Mouse (Mus musculus): ENCODE measurements around the gene Rab34. TPM values are rescaled to one million over a fixed set of nuclear protein-coding genes. Genes with fewer than 3 reads are reported as not detected.
A peak's percentile ranks its signal among the peaks of the same experiment; 100 is the strongest.
"Not testable (repeated sequence)": the region's sequence is repeated elsewhere in the genome, so short reads cannot be mapped to it uniquely, and the experiment has no call there.

Rab34 gene
- polyA plus RNA-seq, 1 experiment, result 36.6 TPM

- no peak for DNase-seq
- Histone ChIP-seq H3K27me3 (ENCODE audit: control insufficient read depth, insufficient read depth, low read length) (peaks cover 3% of the 10 kb centered on the region; the same call in 1 of the 2 replicates), H3K4me3 (replicated peaks; ENCODE audit: insufficient read depth, low read depth, low read length) (no peak overlapping the region), H3K27ac (ENCODE audit: insufficient read depth, low read length) (no peak overlapping the region), H3K4me1 (ENCODE audit: control insufficient read depth, insufficient read depth, low read length) (peaks cover 2% of the 10 kb centered on the region; the same call in 1 of the 2 replicates)
- WGBS, result 49% methylated on average over 10 of the region's 10 CpGs
- TF ChIP-seq CTCF (IDR thresholded peaks at IDR 0.05; ENCODE audit: borderline replicate concordance, insufficient read depth, low read depth, low read length), result no peak
- no peak for TF ChIP-seq POLR2A (IDR thresholded peaks at IDR 0.05; ENCODE audit: borderline replicate concordance, insufficient read depth, low read length)
Observed at GRCm38 (mm10) chr11:78183884-78184514, 4.2 kb upstream of the Rab34 start.

DNA sequence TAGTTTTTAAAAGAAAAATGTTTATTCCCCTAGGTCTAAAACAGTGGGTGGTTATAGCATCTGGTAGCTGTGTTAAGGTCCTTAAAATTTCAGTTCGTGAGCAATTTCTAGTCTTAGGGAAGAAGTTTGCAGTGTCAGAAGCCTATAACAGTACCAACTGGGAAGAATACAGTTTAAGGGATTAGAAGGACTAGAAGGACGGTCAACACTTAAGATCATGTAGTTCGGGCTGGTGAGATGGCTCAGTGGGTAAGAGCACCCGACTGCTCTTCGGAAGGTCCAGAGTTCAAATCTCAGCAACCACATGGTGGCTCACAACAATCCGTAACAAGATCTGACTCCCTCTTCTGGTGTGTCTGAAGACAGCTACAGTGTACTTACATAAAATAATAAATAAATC is 3.5 kb upstream of the Rab34 start:
- not testable (repeated sequence) for H3K4me1 ChIP-seq (ENCODE audit: control insufficient read depth, insufficient read depth, low read length); H3K27ac ChIP-seq (ENCODE audit: insufficient read depth, low read length); DNase-seq; H3K27me3 ChIP-seq (ENCODE audit: control insufficient read depth, insufficient read depth, low read length); H3K4me3 ChIP-seq (replicated peaks; ENCODE audit: insufficient read depth, low read depth, low read length)
- 94% methylated on average over 6 of the region's 6 CpGs for WGBS

- 3% methylated on average over 42 of the region's 42 CpGs for WGBS
Observed at GRCm38 (mm10) chr11:78189234-78190040, 1.2 kb downstream of the Rab34 start.

GRCm38 (mm10) chr11:78190041-78190440 is 1.8 kb downstream of the Rab34 start:
- Histone ChIP-seq H3K27me3 (ENCODE audit: control insufficient read depth, insufficient read depth, low read length) (peaks cover 3% of the 10 kb centered on the region; the same call in 1 of the 2 replicates), H3K27ac (ENCODE audit: insufficient read depth, low read length) (no peak overlapping the region), H3K4me3 (replicated peaks; ENCODE audit: insufficient read depth, low read depth, low read length) (no peak overlapping the region), H3K4me1 (ENCODE audit: control insufficient read depth, insufficient read depth, low read length) (no peaks in the 10 kb centered on the region)
- DNase-seq, result no peak
- WGBS, result 81% methylated on average over 6 of the region's 6 CpGs
- TF ChIP-seq POLR2A (IDR thresholded peaks at IDR 0.05; ENCODE audit: borderline replicate concordance, insufficient read depth, low read length) (no peak), CTCF (IDR thresholded peaks at IDR 0.05; ENCODE audit: borderline replicate concordance, insufficient read depth, low read depth, low read length) (no peak)

More at GRCm38 (mm10) chr11:78189234-78190040, 1.2 kb downstream of the Rab34 start:
- H3K4me3 ChIP-seq (replicated peaks; ENCODE audit: insufficient read depth, low read depth, low read length), result peak overlapping the region; percentile 32
- H3K27me3 ChIP-seq (ENCODE audit: control insufficient read depth, insufficient read depth, low read length), result peaks cover 3% of the 10 kb centered on the region; the same call in 1 of the 2 replicates
- H3K4me1 ChIP-seq (ENCODE audit: control insufficient read depth, insufficient read depth, low read length), result no peaks in the 10 kb centered on the region
- peak; percentile 32 to 43 for DNase-seq
- no peak overlapping the region for H3K27ac ChIP-seq (ENCODE audit: insufficient read depth, low read length)
- TF ChIP-seq CTCF (IDR thresholded peaks at IDR 0.05; ENCODE audit: borderline replicate concordance, insufficient read depth, low read depth, low read length), result no peak
- TF ChIP-seq POLR2A (IDR thresholded peaks at IDR 0.05; ENCODE audit: borderline replicate concordance, insufficient read depth, low read length), result no peak

DNA sequence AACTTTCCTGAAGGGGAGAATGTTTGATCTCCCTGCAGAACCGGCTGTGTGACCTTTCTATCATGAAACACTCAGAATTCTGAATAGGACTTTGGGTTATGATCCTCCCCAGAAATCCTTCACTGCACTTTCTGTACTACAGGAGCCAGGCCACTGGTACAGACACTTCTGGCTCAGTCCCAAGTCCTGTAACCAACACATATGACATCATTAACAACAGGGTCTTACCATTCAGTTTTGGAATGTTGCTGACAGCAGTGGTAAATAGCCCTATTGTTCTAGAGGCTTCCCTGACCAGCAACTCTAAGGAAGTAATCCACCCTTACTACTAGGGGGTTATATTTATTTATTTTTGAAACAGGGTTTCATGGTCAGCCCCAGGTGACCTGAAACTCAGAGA is 4.9 kb downstream of the Rab34 start, which contains the start of gene Proca1:
TSS of gene Proca1 (plus strand) at position 280 of the 400 bp plus-strand sequence.
- Histone ChIP-seq H3K4me1 (ENCODE audit: control insufficient read depth, insufficient read depth, low read length) (no peaks in the 10 kb centered on the region), H3K27ac (ENCODE audit: insufficient read depth, low read length) (no peak within 1 kb of the TSS), H3K27me3 (ENCODE audit: control insufficient read depth, insufficient read depth, low read length) (peaks cover 3% of the 10 kb centered on the region; the same call in 1 of the 2 replicates), H3K4me3 (replicated peaks; ENCODE audit: insufficient read depth, low read depth, low read length) (no peak within 1 kb of the TSS)
- 75% methylated on average over 1 of the region's 1 CpGs for WGBS
- no peak for DNase-seq
- no peak for TF ChIP-seq POLR2A (IDR thresholded peaks at IDR 0.05; ENCODE audit: borderline replicate concordance, insufficient read depth, low read length)
- no peak for TF ChIP-seq CTCF (IDR thresholded peaks at IDR 0.05; ENCODE audit: borderline replicate concordance, insufficient read depth, low read depth, low read length)

DNA sequence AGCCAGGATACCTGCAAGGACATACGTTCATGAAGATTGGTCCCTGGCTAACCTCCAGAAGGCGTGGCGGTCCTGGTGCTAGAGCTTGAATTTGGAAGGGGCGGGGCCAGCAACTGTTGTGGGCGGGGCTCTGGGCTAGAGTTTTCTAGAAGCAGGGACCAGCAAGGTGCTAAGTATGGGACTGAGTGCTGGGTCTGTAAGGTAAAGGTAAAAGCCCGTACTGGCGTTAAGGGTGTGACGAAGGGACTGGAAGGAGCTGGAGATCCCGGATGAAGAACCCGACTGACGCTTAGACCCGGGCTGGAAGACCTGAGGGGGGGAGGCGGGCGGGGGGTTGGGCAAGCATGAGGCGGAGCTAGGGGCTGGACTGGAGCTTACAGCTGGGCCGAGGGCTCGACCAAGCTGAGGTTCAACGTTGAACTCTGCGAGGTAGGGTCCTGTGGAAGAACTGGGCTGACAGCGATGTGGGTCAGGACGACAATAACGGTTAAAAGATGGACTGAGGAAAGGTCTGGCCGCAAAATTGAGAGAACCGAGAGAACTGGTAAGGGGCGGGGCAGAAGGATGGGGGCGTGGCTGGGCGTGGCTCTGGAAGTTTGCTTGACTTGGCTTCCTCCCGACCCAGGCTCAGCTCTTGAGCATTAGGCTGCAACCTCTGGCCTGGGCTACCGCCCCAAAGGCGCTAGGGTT is 6.3 kb downstream of the Rab34 start:
- 5% methylated on average over 30 of the region's 30 CpGs for WGBS
- no peak for TF ChIP-seq POLR2A (IDR thresholded peaks at IDR 0.05; ENCODE audit: borderline replicate concordance, insufficient read depth, low read length)
- TF ChIP-seq CTCF (IDR thresholded peaks at IDR 0.05; ENCODE audit: borderline replicate concordance, insufficient read depth, low read depth, low read length), result no peak
- no peak for DNase-seq

GRCm38 (mm10) chr11:78195101-78195863 is 7.1 kb downstream of the Rab34 start:
- TF ChIP-seq CTCF (IDR thresholded peaks at IDR 0.05; ENCODE audit: borderline replicate concordance, insufficient read depth, low read depth, low read length), result no peak
- TF ChIP-seq POLR2A (IDR thresholded peaks at IDR 0.05; ENCODE audit: borderline replicate concordance, insufficient read depth, low read length), result no peak
- Histone ChIP-seq H3K27ac (ENCODE audit: insufficient read depth, low read length) (no peak overlapping the region), H3K4me1 (ENCODE audit: control insufficient read depth, insufficient read depth, low read length) (no peaks in the 10 kb centered on the region), H3K27me3 (ENCODE audit: control insufficient read depth, insufficient read depth, low read length) (no peaks in the 10 kb centered on the region), H3K4me3 (replicated peaks; ENCODE audit: insufficient read depth, low read depth, low read length) (no peak overlapping the region)
- 60% methylated on average over 23 of the region's 23 CpGs for WGBS
- DNase-seq, result no peak

More for the DNA sequence above, 6.3 kb downstream of the Rab34 start:
- Histone ChIP-seq H3K27ac (ENCODE audit: insufficient read depth, low read length) (no peak overlapping the region), H3K4me1 (ENCODE audit: control insufficient read depth, insufficient read depth, low read length) (no peaks in the 10 kb centered on the region), H3K27me3 (ENCODE audit: control insufficient read depth, insufficient read depth, low read length) (no peaks in the 10 kb centered on the region), H3K4me3 (replicated peaks; ENCODE audit: insufficient read depth, low read depth, low read length) (peak overlapping the region; percentile 50)

Data from cerebellum, adult 2 months (tissue).